Mouse (Mus musculus) kidney, adult 2 months (tissue): Measurements from ENCODE around the gene Iqsec1. TPM values are rescaled to one million over a fixed set of nuclear protein-coding genes. Genes with fewer than 3 reads are reported as not detected.

Experiments used
- DNase-seq: peaks from one replicate; pipeline ENCODE4 v3.0.0; 2021
- H3K27ac ChIP-seq: fragments of 200-500 bp; 2 replicates; pipeline ENCODE4 v1.5.1; 2012; ENCODE audit warnings: low read depth, low read length, control low read depth, inconsistent platforms; ENCODE audit not compliant: insufficient read depth
- H3K27me3 ChIP-seq: fragments of 200-500 bp; replicated peaks from 2 replicates; pipeline ENCODE4 v1.6.1; 2012; ENCODE audit warnings: mild to moderate bottlenecking, moderate library complexity, low read length, inconsistent platforms; ENCODE audit not compliant: control insufficient read depth, insufficient read depth
- H3K36me3 ChIP-seq: fragments of 200-500 bp; 2 replicates; pipeline ENCODE4 v1.6.1; 2012; ENCODE audit warnings: mild to moderate bottlenecking, moderate library complexity, low read length, inconsistent platforms; ENCODE audit not compliant: control insufficient read depth, insufficient read depth
- H3K4me1 ChIP-seq: fragments of 200-500 bp; 2 replicates; pipeline ENCODE4 v1.6.1; 2011; ENCODE audit warnings: low read length; ENCODE audit not compliant: control insufficient read depth, insufficient read depth
- H3K4me3 ChIP-seq: fragments of 200-500 bp; 2 replicates; pipeline ENCODE4 v1.5.1; 2011; ENCODE audit warnings: mild to moderate bottlenecking, low read depth, low read length, control low read depth; ENCODE audit not compliant: insufficient read depth
- CTCF ChIP-seq: fragments of 200-500 bp; conservative IDR thresholded peaks from 2 replicates; pipeline ENCODE4 v1.5.1; 2011; ENCODE audit warnings: low read depth, mild to moderate bottlenecking, control low read depth, low read length, moderate library complexity, mixed read lengths; ENCODE audit not compliant: insufficient read depth, insufficient read length
- POLR2A ChIP-seq: fragments of 200-500 bp; IDR thresholded peaks from one replicate; pipeline ENCODE4 v1.6.1; 2011; ENCODE audit warnings: low read depth, low read length, control low read depth
- WGBS: fragments of 180-500 bp; shearing (Covaris S2); methylation state at CpG from one replicate; pipeline ENCODE4 v1.1.7; 2018; 5-methylcytosine and 5-hydroxymethylcytosine counted together
- polyA plus RNA-seq: library from polyadenylated mRNA; depleted of rRNA; stranded (reverse); fragments of >200 nt; gene quantifications from 2 replicates; pipeline ENCODE4 v1.2.3, GENCODE M21; 2012

Gene Iqsec1
- polyA plus RNA-seq, 1 experiment, result 149 TPM

- Histone ChIP-seq H3K4me3 (no peak overlapping the region), H3K27ac (peak overlapping the region; percentile 75), H3K36me3 (no peaks in the 10 kb centered on the region), H3K4me1 (peaks cover 67% of the 10 kb centered on the region), H3K27me3 (no peaks in the 10 kb centered on the region)
- no peak for TF ChIP-seq POLR2A
- TF ChIP-seq CTCF, result no peak
- DNase-seq, result peak; percentile 86
- WGBS, result 28% methylated on average over 8 of the region's 8 CpGs
Measured at GRCm38 (mm10) chr6:90712486-90713480, 275.7 kb downstream of the Iqsec1 start.

- no peaks in the 10 kb centered on the region for H3K27me3 ChIP-seq
- TF ChIP-seq POLR2A (no peak), CTCF (no peak)
- peak; percentile 59 for DNase-seq
- no peak overlapping the region for H3K4me3 ChIP-seq
- no peaks in the 10 kb centered on the region for H3K36me3 ChIP-seq
- H3K4me1 ChIP-seq, result peaks cover 74% of the 10 kb centered on the region
- peak overlapping the region; percentile 75 for H3K27ac ChIP-seq
- WGBS, result 29% methylated on average over 3 of the region's 3 CpGs
Measured at GRCm38 (mm10) chr6:90712063-90712462, 276.4 kb downstream of the Iqsec1 start.

GRCm38 (mm10) chr6:90711476-90712035, 276.9 kb downstream of the Iqsec1 start:
- WGBS, result 32% methylated on average over 12 of the region's 12 CpGs
- no peaks in the 10 kb centered on the region for H3K27me3 ChIP-seq
- no peak overlapping the region for H3K4me3 ChIP-seq
- no peak for TF ChIP-seq CTCF
- TF ChIP-seq POLR2A, result no peak
- DNase-seq, result no peak
- H3K27ac ChIP-seq, result peak overlapping the region; percentile 33; the same call in 1 of the 2 replicates
- peaks cover 73% of the 10 kb centered on the region for H3K4me1 ChIP-seq
- no peaks in the 10 kb centered on the region for H3K36me3 ChIP-seq

- no peak overlapping the region for H3K4me3 ChIP-seq
- 54% methylated on average over 5 of the region's 5 CpGs for WGBS
- H3K36me3 ChIP-seq, result no peaks in the 10 kb centered on the region
- H3K27ac ChIP-seq, result no peak overlapping the region
- H3K4me1 ChIP-seq, result peaks cover 71% of the 10 kb centered on the region
- DNase-seq, result no peak
- no peak for TF ChIP-seq POLR2A
- TF ChIP-seq CTCF, result no peak
- H3K27me3 ChIP-seq, result no peaks in the 10 kb centered on the region
Measured at GRCm38 (mm10) chr6:90710778-90711177, 277.7 kb downstream of the Iqsec1 start.

GRCm38 (mm10) chr6:90709929-90710777, 278.3 kb downstream of the Iqsec1 start:
- H3K36me3 ChIP-seq, result no peaks in the 10 kb centered on the region
- WGBS, result 54% methylated on average over 9 of the region's 9 CpGs
- no peak overlapping the region for H3K4me3 ChIP-seq
- no peak for DNase-seq
- peaks cover 72% of the 10 kb centered on the region for H3K4me1 ChIP-seq
- H3K27ac ChIP-seq, result no peak overlapping the region
- H3K27me3 ChIP-seq, result no peaks in the 10 kb centered on the region
- TF ChIP-seq POLR2A (no peak), CTCF (no peak)

GRCm38 (mm10) chr6:90708061-90708618, 280.3 kb downstream of the Iqsec1 start:
- H3K4me3 ChIP-seq, result no peak overlapping the region
- no peak for DNase-seq
- H3K4me1 ChIP-seq, result peaks cover 73% of the 10 kb centered on the region
- H3K27me3 ChIP-seq, result no peaks in the 10 kb centered on the region
- no peaks in the 10 kb centered on the region for H3K36me3 ChIP-seq
- TF ChIP-seq CTCF, result no peak
- no peak for TF ChIP-seq POLR2A
- H3K27ac ChIP-seq, result no peak overlapping the region

GRCm38 (mm10) chr6:90707143-90707542, 281.3 kb downstream of the Iqsec1 start:
- WGBS, result 39% methylated on average over 4 of the region's 4 CpGs
- Histone ChIP-seq H3K4me1 (peaks cover 73% of the 10 kb centered on the region), H3K27ac (0 out of 2 replicates have a peak overlapping the region, but pooled peaks have one; percentile 2), H3K36me3 (no peaks in the 10 kb centered on the region), H3K27me3 (no peaks in the 10 kb centered on the region), H3K4me3 (no peak overlapping the region)
- DNase-seq, result peak; percentile 70
- TF ChIP-seq CTCF (no peak), POLR2A (no peak)
